Mouse (Mus musculus) limb, embryonic 10.5 days (tissue): ENCODE results near the gene Atxn7l3. TPM values are rescaled to one million over a fixed set of nuclear protein-coding genes. Genes with fewer than 3 reads are reported as not detected.

Source experiments
- DNase-seq: peaks from one replicate; pipeline ENCODE4 v3.0.0-alpha.2; 2017; ENCODE audit warnings: low spot score
- H3K27ac ChIP-seq: fragments of 300-500 bp; sonication (generic); 2 replicates; pipeline ENCODE4 v1.5.1; 2016; ENCODE audit warnings: mild to moderate bottlenecking
- H3K27me3 ChIP-seq: fragments of 300-500 bp; sonication (generic); 2 replicates; pipeline ENCODE4 v1.6.1; 2016; ENCODE audit warnings: low read depth, mild to moderate bottlenecking; ENCODE audit not compliant: poor library complexity, severe bottlenecking
- H3K36me3 ChIP-seq: fragments of 300-500 bp; sonication (generic); 2 replicates; pipeline ENCODE4 v1.6.1; 2016; ENCODE audit warnings: mild to moderate bottlenecking, moderate library complexity
- H3K4me1 ChIP-seq: fragments of 300-500 bp; sonication (generic); 2 replicates; pipeline ENCODE4 v1.6.1; 2016
- H3K4me3 ChIP-seq: fragments of 300-500 bp; sonication (generic); 2 replicates; pipeline ENCODE4 v1.5.1; 2016; ENCODE audit warnings: mild to moderate bottlenecking, moderate library complexity
- H3K9me3 ChIP-seq: fragments of 300-500 bp; sonication (generic); replicated peaks from 2 replicates; pipeline ENCODE4 v1.6.1; 2016; ENCODE audit warnings: mild to moderate bottlenecking
- WGBS: fragments of 180-500 bp; shearing (Covaris S2); methylation state at CpG from one replicate; pipeline ENCODE4 v1.1.7; 2016; 5-methylcytosine and 5-hydroxymethylcytosine counted together
- polyA plus RNA-seq: library from polyadenylated mRNA; unstranded; fragments of >200 nt; fragmentation: Nextera tagmentation; extraction: Ambion mirVana; gene quantifications from 2 replicates; pipeline ENCODE4 v1.2.1, GENCODE M21; 2016

Gene Atxn7l3
- polyA plus RNA-seq, 1 experiment from 2014 or later: 20.1 TPM

- Histone ChIP-seq H3K4me3 (no peak overlapping the region), H3K27me3 (no peaks in the 10 kb centered on the region), H3K27ac (no peak overlapping the region), H3K36me3 (peaks cover 94% of the 10 kb centered on the region), H3K9me3 (no peaks in the 10 kb centered on the region), H3K4me1 (peaks cover 14% of the 10 kb centered on the region)
- 93% methylated on average over 3 of the region's 3 CpGs for WGBS
- DNase-seq: no peak
Measured at GRCm38 (mm10) chr11:102258521-102258920, 37.9 kb downstream of the Atxn7l3 start.

GRCm38 (mm10) chr11:102258095-102258494 is 38.3 kb downstream of the Atxn7l3 start:
- H3K4me3 ChIP-seq: no peak overlapping the region
- H3K36me3 ChIP-seq: peaks cover 94% of the 10 kb centered on the region
- H3K27ac ChIP-seq: no peak overlapping the region
- H3K4me1 ChIP-seq: peaks cover 14% of the 10 kb centered on the region
- 84% methylated on average over 6 of the region's 6 CpGs for WGBS
- no peaks in the 10 kb centered on the region for H3K9me3 ChIP-seq
- H3K27me3 ChIP-seq: no peaks in the 10 kb centered on the region
- DNase-seq: no peak

GRCm38 (mm10) chr11:102257514-102257913 is 38.9 kb downstream of the Atxn7l3 start:
- WGBS: 37% methylated on average over 9 of the region's 9 CpGs
- peak; percentile 58 for DNase-seq
- Histone ChIP-seq H3K36me3 (peaks cover 94% of the 10 kb centered on the region), H3K4me1 (peaks cover 14% of the 10 kb centered on the region), H3K27ac (peak overlapping the region; percentile 3; the same call in 1 of the 2 replicates), H3K4me3 (no peak overlapping the region), H3K27me3 (no peaks in the 10 kb centered on the region), H3K9me3 (no peaks in the 10 kb centered on the region)

DNA sequence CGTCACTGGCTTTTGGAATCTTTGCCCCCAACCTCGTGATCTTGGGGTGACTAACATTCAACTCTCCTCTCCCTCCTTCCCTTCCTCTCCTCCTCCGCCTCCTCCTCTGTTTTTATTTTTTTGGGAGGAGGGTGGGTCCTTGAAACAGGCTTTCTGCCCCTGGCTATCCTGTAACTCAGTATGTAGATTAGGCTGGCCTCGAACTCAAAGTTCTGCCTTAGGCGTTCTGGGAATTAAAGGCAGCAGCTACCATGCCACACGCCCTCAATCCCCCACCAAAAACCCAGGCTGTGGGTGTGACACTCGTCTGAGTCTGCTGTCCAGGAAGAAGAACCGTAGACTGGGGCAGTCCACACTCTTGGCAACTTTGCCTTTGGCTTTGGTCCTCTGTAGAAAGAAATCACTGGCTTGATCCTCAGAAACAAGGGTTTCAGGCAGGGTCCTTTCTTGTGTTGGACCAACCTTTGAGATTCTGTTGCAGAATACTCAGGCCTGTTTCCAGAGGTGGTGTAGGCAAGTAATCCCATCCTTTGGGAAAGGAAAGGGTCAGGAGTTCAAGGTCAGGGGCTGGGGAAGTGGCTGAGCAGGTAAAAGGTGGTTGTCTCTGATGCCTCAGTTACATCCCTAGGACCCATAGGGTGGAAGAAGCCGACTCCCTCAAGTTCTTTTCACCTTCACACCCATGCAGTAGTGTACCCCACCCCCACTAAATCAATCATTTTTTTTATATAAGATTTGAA is 46.9 kb downstream of the Atxn7l3 start:
- Histone ChIP-seq H3K9me3 (no peaks in the 10 kb centered on the region), H3K4me1 (peaks cover 28% of the 10 kb centered on the region), H3K4me3 (peak overlapping the region; percentile 93), H3K27ac (peak overlapping the region; percentile 89), H3K27me3 (peaks cover 8% of the 10 kb centered on the region), H3K36me3 (peaks cover 39% of the 10 kb centered on the region)
- 15% methylated on average over 9 of the region's 9 CpGs for WGBS
- no peak for DNase-seq

DNA sequence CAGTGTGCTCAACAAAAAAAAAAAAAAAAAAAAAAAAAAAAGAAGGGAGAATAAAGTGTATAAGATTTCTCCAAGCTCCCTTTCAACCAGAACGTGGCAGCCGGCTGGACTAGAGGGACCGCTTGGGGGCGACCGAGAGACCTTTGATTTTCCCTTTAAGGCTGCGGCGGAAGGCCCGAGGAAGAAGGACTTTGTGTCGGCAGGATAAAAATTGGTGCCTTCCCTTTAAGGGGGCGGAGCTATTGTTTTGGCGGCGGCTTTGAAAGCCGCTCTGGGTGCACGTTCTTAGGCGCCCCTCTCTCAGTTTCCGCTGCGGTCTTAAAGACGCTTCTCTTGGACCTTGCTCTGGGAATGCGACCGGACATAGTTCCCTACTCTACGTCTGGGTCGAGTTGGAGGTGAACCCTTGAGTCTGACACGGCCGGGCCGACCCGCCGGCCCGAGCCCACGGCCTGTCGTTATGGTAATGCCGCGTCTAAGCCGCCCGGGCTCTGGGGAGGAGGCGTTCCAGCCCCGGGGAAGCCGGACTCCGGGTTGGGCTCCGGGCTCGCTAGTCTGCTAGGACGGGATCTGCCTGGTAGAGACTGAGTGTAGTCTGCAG is 47.7 kb downstream of the Atxn7l3 start, which contains the start of gene BC030867:
Gene BC030867, plus strand, starts transcription at position 253 of the 601 bp plus-strand sequence.
- no peaks in the 10 kb centered on the region for H3K9me3 ChIP-seq
- H3K27ac ChIP-seq: peak within 1 kb of the TSS; percentile 89
- H3K4me3 ChIP-seq: peak within 1 kb of the TSS; percentile 93
- peaks cover 31% of the 10 kb centered on the region for H3K36me3 ChIP-seq
- DNase-seq: peak; percentile 98
- peaks cover 30% of the 10 kb centered on the region for H3K4me1 ChIP-seq
- under 1% methylated on average over 41 of the region's 41 CpGs for WGBS
- H3K27me3 ChIP-seq: peaks cover 13% of the 10 kb centered on the region

GRCm38 (mm10) chr11:102246871-102247270 is 49.6 kb downstream of the Atxn7l3 start:
- no peak for DNase-seq
- no peak overlapping the region for H3K4me3 ChIP-seq
- H3K9me3 ChIP-seq: no peaks in the 10 kb centered on the region
- peaks cover 30% of the 10 kb centered on the region for H3K4me1 ChIP-seq
- peaks cover 13% of the 10 kb centered on the region for H3K27me3 ChIP-seq
- 87% methylated on average over 4 of the region's 4 CpGs for WGBS
- no peak overlapping the region for H3K27ac ChIP-seq
- H3K36me3 ChIP-seq: peaks cover 15% of the 10 kb centered on the region

GRCm38 (mm10) chr11:102246273-102246635 is 50.2 kb downstream of the Atxn7l3 start:
- Histone ChIP-seq H3K36me3 (peaks cover 8% of the 10 kb centered on the region), H3K4me3 (no peak overlapping the region), H3K27me3 (peaks cover 13% of the 10 kb centered on the region), H3K27ac (no peak overlapping the region), H3K9me3 (no peaks in the 10 kb centered on the region), H3K4me1 (peaks cover 30% of the 10 kb centered on the region)
- 91% methylated on average over 6 of the region's 6 CpGs for WGBS
- DNase-seq: no peak

GRCm38 (mm10) chr11:102245581-102246272 is 50.7 kb downstream of the Atxn7l3 start:
- Histone ChIP-seq H3K36me3 (peaks cover 3% of the 10 kb centered on the region), H3K9me3 (no peaks in the 10 kb centered on the region), H3K27ac (peak overlapping the region; percentile 66), H3K4me3 (peak overlapping the region; percentile 53), H3K4me1 (peaks cover 30% of the 10 kb centered on the region), H3K27me3 (peaks cover 13% of the 10 kb centered on the region)
- WGBS: 70% methylated on average over 14 of the region's 14 CpGs
- no peak for DNase-seq

- Histone ChIP-seq H3K4me1 (peaks cover 30% of the 10 kb centered on the region), H3K27ac (peak overlapping the region; percentile 66), H3K36me3 (no peaks in the 10 kb centered on the region), H3K27me3 (peaks cover 13% of the 10 kb centered on the region), H3K4me3 (peak overlapping the region; percentile 53), H3K9me3 (no peaks in the 10 kb centered on the region)
- WGBS: 3% methylated on average over 32 of the region's 32 CpGs
- DNase-seq: peak; percentile 58
Measured at GRCm38 (mm10) chr11:102244926-102245449, 51.4 kb downstream of the Atxn7l3 start.

DNA sequence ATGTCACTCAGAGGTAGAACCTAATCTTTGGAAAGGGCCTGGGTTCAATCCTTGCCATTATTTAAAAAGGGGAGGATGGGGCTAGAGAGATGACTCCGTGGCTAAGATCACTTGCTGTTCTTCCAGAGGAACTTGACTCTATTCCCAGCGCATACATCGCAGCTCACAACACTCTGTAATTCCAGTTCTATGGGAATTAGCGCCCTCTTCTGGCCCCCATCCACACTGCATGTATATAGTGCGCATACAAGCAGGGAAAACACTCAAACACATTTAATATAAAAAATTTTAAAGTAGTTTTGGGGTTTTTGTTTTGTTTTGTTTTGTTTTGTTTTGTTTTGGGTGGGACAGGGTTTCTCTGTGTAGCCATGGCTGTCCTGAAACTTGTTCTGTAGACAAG is 54.6 kb downstream of the Atxn7l3 start:
- WGBS: 47% methylated on average over 5 of the region's 5 CpGs
- no peaks in the 10 kb centered on the region for H3K36me3 ChIP-seq
- H3K4me1 ChIP-seq: peaks cover 18% of the 10 kb centered on the region
- H3K27me3 ChIP-seq: peaks cover 13% of the 10 kb centered on the region
- H3K27ac ChIP-seq: no peak overlapping the region
- no peak overlapping the region for H3K4me3 ChIP-seq
- no peaks in the 10 kb centered on the region for H3K9me3 ChIP-seq
- DNase-seq: no peak

DNA sequence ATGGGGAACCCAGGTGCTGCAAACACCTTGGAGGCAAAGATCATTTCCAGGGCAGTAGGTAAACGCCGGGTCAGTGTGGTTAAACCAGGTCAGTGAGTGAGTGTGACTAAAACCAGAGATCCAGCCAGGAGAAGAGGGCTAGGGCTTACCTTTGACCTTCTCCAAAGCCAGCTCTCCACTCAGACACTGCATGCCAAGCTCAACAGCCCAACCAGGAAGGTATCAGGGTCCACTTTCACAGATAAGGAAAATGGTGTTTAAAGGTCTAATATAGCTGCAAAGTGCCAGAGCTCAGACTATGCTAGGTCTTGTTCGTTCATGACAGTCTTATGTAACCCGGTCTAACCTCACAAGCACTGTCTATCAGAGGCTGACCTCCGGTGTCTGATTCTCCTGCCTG is 55.2 kb downstream of the Atxn7l3 start:
- peaks cover 19% of the 10 kb centered on the region for H3K4me1 ChIP-seq
- H3K4me3 ChIP-seq: no peak overlapping the region
- no peak overlapping the region for H3K27ac ChIP-seq
- peaks cover 13% of the 10 kb centered on the region for H3K27me3 ChIP-seq
- no peak for DNase-seq
- H3K36me3 ChIP-seq: no peaks in the 10 kb centered on the region
- no peaks in the 10 kb centered on the region for H3K9me3 ChIP-seq
- 85% methylated on average over 5 of the region's 5 CpGs for WGBS

GRCm38 (mm10) chr11:102240636-102241035 is 55.8 kb downstream of the Atxn7l3 start:
- H3K4me3 ChIP-seq: no peak overlapping the region
- 90% methylated on average over 6 of the region's 6 CpGs for WGBS
- H3K36me3 ChIP-seq: no peaks in the 10 kb centered on the region
- H3K27ac ChIP-seq: no peak overlapping the region
- H3K9me3 ChIP-seq: no peaks in the 10 kb centered on the region
- H3K27me3 ChIP-seq: peaks cover 13% of the 10 kb centered on the region
- DNase-seq: no peak
- peaks cover 16% of the 10 kb centered on the region for H3K4me1 ChIP-seq
